Mouse (Mus musculus) testis, adult 2 months (tissue): ENCODE measurements around the gene Apbb1ip. TPM values are rescaled to one million over a fixed set of nuclear protein-coding genes. Genes with fewer than 3 reads are reported as not detected.

Experiments used
- H3K27ac ChIP-seq: fragments of 200-500 bp; 2 replicates; pipeline ENCODE4 v1.5.1; 2012; ENCODE audit warnings: low read depth, low read length; ENCODE audit not compliant: control insufficient read depth, insufficient read depth
- H3K27me3 ChIP-seq: fragments of 200-500 bp; 2 replicates; pipeline ENCODE4 v1.6.1; 2012; ENCODE audit warnings: mild to moderate bottlenecking, low read length, moderate library complexity; ENCODE audit not compliant: control insufficient read depth, insufficient read depth
- H3K36me3 ChIP-seq: fragments of 200-500 bp; 2 replicates; pipeline ENCODE4 v1.6.1; 2012; ENCODE audit warnings: mild to moderate bottlenecking, low read length; ENCODE audit not compliant: control insufficient read depth, insufficient read depth
- H3K4me1 ChIP-seq: fragments of 200-500 bp; 2 replicates; pipeline ENCODE4 v1.6.1; 2012; ENCODE audit warnings: low read length; ENCODE audit not compliant: control insufficient read depth, insufficient read depth
- H3K4me3 ChIP-seq: fragments of 200-500 bp; 2 replicates; pipeline ENCODE4 v1.5.1; 2012; ENCODE audit warnings: low read depth, mild to moderate bottlenecking, low read length, moderate library complexity, mixed read lengths; ENCODE audit not compliant: control insufficient read depth
- CTCF ChIP-seq: fragments of 200-500 bp; IDR thresholded peaks from 2 replicates; pipeline ENCODE4 v1.5.1; 2012; ENCODE audit warnings: low read depth, mild to moderate bottlenecking, inconsistent platforms, low read length, moderate library complexity; ENCODE audit not compliant: control insufficient read depth, insufficient read depth, insufficient replicate concordance
- POLR2A ChIP-seq: fragments of 200-500 bp; IDR thresholded peaks from 2 replicates; pipeline ENCODE4 v1.6.1; 2012; ENCODE audit warnings: low read depth, mild to moderate bottlenecking, inconsistent platforms, low read length, moderate library complexity; ENCODE audit not compliant: control insufficient read depth
- polyA plus RNA-seq: library from polyadenylated mRNA; depleted of rRNA; stranded (reverse); fragments of >200 nt; gene quantifications from 2 replicates; pipeline ENCODE4 v1.2.3, GENCODE M21; 2012; rRNA removed

Gene Apbb1ip
- polyA plus RNA-seq, 1 experiment, result 2.8 TPM

- Histone ChIP-seq H3K27ac (no peak overlapping the region), H3K36me3 (no peaks in the 10 kb centered on the region; the same call in 1 of the 2 replicates), H3K4me1 (no peaks in the 10 kb centered on the region), H3K27me3 (no peaks in the 10 kb centered on the region), H3K4me3 (no peak overlapping the region)
- TF ChIP-seq CTCF (no peak), POLR2A (no peak)
These were observed 130.1 kb downstream of the Apbb1ip start for GRCm38 (mm10) chr2:22903947-22904346.

GRCm38 (mm10) chr2:22914421-22914820, 140.5 kb downstream of the Apbb1ip start:
- Histone ChIP-seq H3K4me1 (no peaks in the 10 kb centered on the region), H3K27me3 (no peaks in the 10 kb centered on the region), H3K36me3 (no peaks in the 10 kb centered on the region; the same call in 1 of the 2 replicates), H3K4me3 (no peak overlapping the region), H3K27ac (no peak overlapping the region)
- no peak for TF ChIP-seq POLR2A

- no peaks in the 10 kb centered on the region for H3K27me3 ChIP-seq
- no peak overlapping the region for H3K27ac ChIP-seq
- no peak for TF ChIP-seq POLR2A
- TF ChIP-seq CTCF, result no peak
- no peaks in the 10 kb centered on the region for H3K4me1 ChIP-seq
- no peaks in the 10 kb centered on the region; the same call in 1 of the 2 replicates for H3K36me3 ChIP-seq
- H3K4me3 ChIP-seq, result no peak overlapping the region
These were observed 144.8 kb downstream of the Apbb1ip start for GRCm38 (mm10) chr2:22918651-22919050.

Other genes starting within 250 kb of the Apbb1ip start
- 0.63 and 0.93 TPM in 2 replicates for gene Gad2, start 151.9 kb upstream of the Apbb1ip start, polyA plus RNA-seq
- 2.5 and 3.4 TPM in 2 replicates for gene Pdss1, start 121.4 kb downstream of the Apbb1ip start, polyA plus RNA-seq